In the genomic region with DNA sequence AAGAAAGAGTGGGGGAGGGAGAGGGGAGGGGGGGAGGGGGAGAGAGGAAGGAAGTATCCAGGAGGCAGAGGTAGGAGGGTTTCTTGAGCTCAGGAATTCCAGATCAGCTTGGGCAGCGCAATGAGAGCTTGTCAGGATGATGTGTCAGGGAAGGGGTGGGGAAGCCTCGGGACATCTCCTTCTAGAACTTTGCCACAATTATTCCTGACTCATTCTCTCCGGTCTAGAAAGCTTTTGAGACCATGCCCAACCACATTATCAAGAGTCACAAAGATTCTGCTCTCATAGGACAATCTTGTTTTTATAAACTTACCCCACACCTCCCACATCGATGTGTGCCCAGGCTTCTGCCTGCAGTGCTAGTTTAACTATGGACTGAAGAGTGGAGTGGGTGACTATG, we compare ENCODE assay signal across 32 mouse cellular contexts. TPM values are rescaled to one million over a fixed set of nuclear protein-coding genes. Genes with fewer than 3 reads are reported as not detected.
"Had no signal": no experiment of that assay in that cellular context is flagged by ENCODE, and none has a peak within 500 bp of the region (broad histone marks: within the 10 kb centered on the region; RNA-seq: fewer than 3 reads in every experiment).

No protein-coding gene starts in this region.

- H3K4me1 ChIP-seq: liver, embryonic 13.5 days; neural tube, embryonic 12.5 days; stomach, embryonic 15.5 days had no signal

- H3K4me2 ChIP-seq: liver, embryonic 13.5 days; midbrain, embryonic 11.5 days; neural tube, embryonic 12.5 days; neural tube, embryonic 15.5 days; stomach, embryonic 15.5 days had no signal

- H3K9ac ChIP-seq: liver, embryonic 13.5 days; neural tube, embryonic 12.5 days; neural tube, embryonic 15.5 days; stomach, embryonic 15.5 days had no signal

- H3K9me3 ChIP-seq: liver, embryonic 13.5 days; neural tube, embryonic 12.5 days; neural tube, embryonic 15.5 days; stomach, embryonic 15.5 days had no signal

- H3K36me3 ChIP-seq: liver, embryonic 13.5 days; neural tube, embryonic 12.5 days; neural tube, embryonic 15.5 days; stomach, embryonic 15.5 days had no signal

- H3K4me3 ChIP-seq: left cerebral cortex, adult 2 months; liver, embryonic 13.5 days; neural tube, embryonic 12.5 days; neural tube, embryonic 15.5 days; stomach, embryonic 15.5 days had no signal

- H3K27ac ChIP-seq: left cerebral cortex, adult 2 months; liver, embryonic 13.5 days; neural tube, embryonic 12.5 days; neural tube, embryonic 15.5 days; stomach, embryonic 15.5 days had no signal

- DNase-seq: kidney, adult 9 months; kidney, postnatal 14 days; kidney, postnatal 4 days; layer of hippocampus, postnatal 36 days; liver, embryonic 13.5 days; lung, adult 2 months; lung, postnatal 14 days; lung, postnatal 4 days; midbrain, embryonic 14.5 days; right cerebral cortex, adult 18-20 months; right cerebral cortex, postnatal 14 days; right cerebral cortex, postnatal 4 days; thymus, postnatal 36 days had no signal

RNA-seq across cellular contexts. Expression of gene Akp3, which starts 7.0 kb away (rescaled TPM):
- total RNA-seq: layer of hippocampus, adult 18-20 months; layer of hippocampus, postnatal 10 days; layer of hippocampus, postnatal 36 days; left cerebral cortex, adult 2 months; left cerebral cortex, postnatal 10 days; left cerebral cortex, postnatal 36 days; liver, adult 2 months; megakaryocyte progenitor cell, adult 5-6 weeks; megakaryocyte-erythroid progenitor cell, adult 5-6 weeks had no signal
- polyA plus RNA-seq: kidney, embryonic 16.5 days; limb, embryonic 11.5 days; liver, adult 2 months; liver, embryonic 13.5 days; liver, embryonic 16.5 days; lung, adult 2 months; lung, embryonic 16.5 days; midbrain, embryonic 11.5 days; midbrain, embryonic 14.5 days; midbrain, postnatal 0 days; neural tube, embryonic 12.5 days; neural tube, embryonic 15.5 days; stomach, embryonic 15.5 days; urinary bladder, adult 2 months had no signal

RNA-seq across cellular contexts. Expression of gene Ecel1, which starts 24.5 kb away (rescaled TPM):
- total RNA-seq: liver, adult 2 months; megakaryocyte progenitor cell, adult 5-6 weeks; megakaryocyte-erythroid progenitor cell, adult 5-6 weeks had no signal
- polyA plus RNA-seq: liver, adult 2 months; liver, embryonic 13.5 days; lung, adult 2 months had no signal

RNA-seq across cellular contexts. Expression of gene Alpi, which starts 30.4 kb away (rescaled TPM):
- total RNA-seq: layer of hippocampus, adult 18-20 months; layer of hippocampus, postnatal 10 days; layer of hippocampus, postnatal 36 days; left cerebral cortex, adult 2 months; left cerebral cortex, postnatal 10 days; left cerebral cortex, postnatal 36 days; liver, adult 2 months; megakaryocyte progenitor cell, adult 5-6 weeks; megakaryocyte-erythroid progenitor cell, adult 5-6 weeks had no signal
- polyA plus RNA-seq: limb, embryonic 11.5 days; liver, embryonic 13.5 days; lung, adult 2 months; lung, embryonic 16.5 days; midbrain, embryonic 11.5 days; midbrain, embryonic 14.5 days; midbrain, postnatal 0 days; neural tube, embryonic 12.5 days; neural tube, embryonic 15.5 days had no signal

RNA-seq across cellular contexts. Expression of gene Alppl2, which starts 42.1 kb away (rescaled TPM):
- total RNA-seq: layer of hippocampus, adult 18-20 months; layer of hippocampus, postnatal 10 days; layer of hippocampus, postnatal 36 days; left cerebral cortex, adult 2 months; left cerebral cortex, postnatal 10 days; left cerebral cortex, postnatal 36 days; liver, adult 2 months; megakaryocyte progenitor cell, adult 5-6 weeks; megakaryocyte-erythroid progenitor cell, adult 5-6 weeks; midbrain, postnatal 0 days had no signal
- polyA plus RNA-seq: kidney, embryonic 16.5 days; limb, embryonic 11.5 days; limb, embryonic 14.5 days; liver, adult 2 months; liver, embryonic 13.5 days; liver, embryonic 16.5 days; lung, embryonic 16.5 days; midbrain, embryonic 11.5 days; midbrain, embryonic 14.5 days; midbrain, postnatal 0 days; neural tube, embryonic 12.5 days; neural tube, embryonic 15.5 days; stomach, embryonic 15.5 days; urinary bladder, adult 2 months had no signal

RNA-seq across cellular contexts. Expression of gene Prss56, which starts 51.3 kb away (rescaled TPM):
- total RNA-seq: liver, adult 2 months; megakaryocyte progenitor cell, adult 5-6 weeks; megakaryocyte-erythroid progenitor cell, adult 5-6 weeks; midbrain, postnatal 0 days had no signal
- polyA plus RNA-seq: kidney, embryonic 16.5 days; limb, embryonic 11.5 days; liver, adult 2 months; liver, embryonic 13.5 days; liver, embryonic 16.5 days; lung, adult 2 months; lung, embryonic 16.5 days; midbrain, embryonic 11.5 days; midbrain, postnatal 0 days; stomach, embryonic 15.5 days; urinary bladder, adult 2 months had no signal
